Mouse (Mus musculus) cerebellum, adult 2 months (tissue): ENCODE measurements around the gene Adamtsl4. TPM values are rescaled to one million over a fixed set of nuclear protein-coding genes. Genes with fewer than 3 reads are reported as not detected.

ENCODE experiments used
- DNase-seq, 2 experiments: peaks; one replicate each; pipeline ENCODE4 v3.0.0; 2021
- H3K27ac ChIP-seq: fragments of 200-500 bp; 2 replicates; pipeline ENCODE4 v1.5.1; 2012; ENCODE audit warnings: low read length, control low read depth, inconsistent platforms; ENCODE audit not compliant: insufficient read depth
- H3K27me3 ChIP-seq: fragments of 200-500 bp; 2 replicates; pipeline ENCODE4 v1.6.1; 2012; ENCODE audit warnings: inconsistent platforms, mild to moderate bottlenecking, low read length, moderate library complexity; ENCODE audit not compliant: control insufficient read depth, insufficient read depth
- H3K4me1 ChIP-seq: fragments of 200-500 bp; 2 replicates; pipeline ENCODE4 v1.6.1; 2011; ENCODE audit warnings: low read length; ENCODE audit not compliant: control insufficient read depth, insufficient read depth
- H3K4me3 ChIP-seq: fragments of 200-500 bp; replicated peaks from 2 replicates; pipeline ENCODE3; 2011; ENCODE audit warnings: mild to moderate bottlenecking, low read depth, low read length, control low read depth; ENCODE audit not compliant: insufficient read depth
- CTCF ChIP-seq: fragments of 200-500 bp; IDR thresholded peaks from 2 replicates; pipeline ENCODE4 v1.5.1; 2011; ENCODE audit warnings: low read depth, mild to moderate bottlenecking, control low read depth, low read length, moderate library complexity, borderline replicate concordance; ENCODE audit not compliant: insufficient read depth
- POLR2A ChIP-seq: fragments of 200-500 bp; IDR thresholded peaks from 2 replicates; pipeline ENCODE4 v1.6.1; 2011; ENCODE audit warnings: low read length, control low read depth, borderline replicate concordance; ENCODE audit not compliant: insufficient read depth
- WGBS: fragments of 180-500 bp; shearing (Covaris S2); methylation state at CpG from one replicate; pipeline ENCODE4 v1.1.7; 2018; 5-methylcytosine and 5-hydroxymethylcytosine counted together
- polyA plus RNA-seq: library from polyadenylated mRNA; depleted of rRNA; stranded (reverse); fragments of >200 nt; gene quantifications from 2 replicates; pipeline ENCODE4 v1.2.3, GENCODE M21; 2012

The Adamtsl4 gene
- polyA plus RNA-seq, 1 experiment = 15.9 TPM

DNA sequence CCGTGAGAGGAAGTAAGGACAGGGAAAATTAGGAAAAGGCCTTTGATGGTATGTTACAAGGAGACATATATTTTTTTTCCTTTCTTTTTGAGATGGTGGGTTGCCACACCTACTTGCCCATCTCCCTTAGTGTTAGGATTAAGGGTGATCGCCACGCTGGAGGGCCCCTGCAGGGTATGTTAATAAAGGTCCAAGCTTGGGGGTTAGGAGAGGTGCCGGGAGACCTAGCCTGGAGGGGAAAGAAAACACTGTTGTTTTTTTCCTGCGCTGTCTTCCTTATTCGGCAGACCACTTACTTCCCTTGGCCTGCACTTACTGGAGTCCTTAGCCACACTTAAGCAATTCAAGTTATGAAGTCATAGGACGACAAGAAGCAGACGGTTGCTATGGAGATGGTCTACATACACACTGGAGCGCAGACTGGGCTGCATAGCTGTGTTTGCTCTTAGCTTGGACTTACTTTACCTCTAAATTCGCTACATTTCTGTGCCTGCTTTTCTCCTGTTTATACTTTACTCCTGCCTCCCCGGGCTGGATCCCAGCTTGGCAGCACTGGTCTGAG lies 34.2 kb downstream of the Adamtsl4 start:
- TF ChIP-seq POLR2A (no peak), CTCF (no peak)
- 39% methylated on average over 11 of the region's 11 CpGs for WGBS

GRCm38 (mm10) chr3:95652871-95653270 lies 34.8 kb downstream of the Adamtsl4 start:
- Histone ChIP-seq H3K27me3 (no peaks in the 10 kb centered on the region), H3K4me3 (no peak overlapping the region), H3K4me1 (no peaks in the 10 kb centered on the region), H3K27ac (no peak overlapping the region)
- WGBS = 45% methylated on average over 6 of the region's 6 CpGs
- no peak for TF ChIP-seq POLR2A
- TF ChIP-seq CTCF = no peak
- no peak for DNase-seq

More for the DNA sequence above, 34.2 kb downstream of the Adamtsl4 start:
- H3K27me3 ChIP-seq = no peaks in the 10 kb centered on the region
- DNase-seq = no peak
- no peak overlapping the region for H3K4me3 ChIP-seq
- H3K27ac ChIP-seq = no peak overlapping the region
- no peaks in the 10 kb centered on the region for H3K4me1 ChIP-seq

GRCm38 (mm10) chr3:95652204-95652811 lies 35.4 kb downstream of the Adamtsl4 start:
- WGBS = 64% methylated on average over 7 of the region's 7 CpGs
- TF ChIP-seq CTCF = no peak
- TF ChIP-seq POLR2A = no peak
- H3K4me3 ChIP-seq = no peak overlapping the region
- H3K27ac ChIP-seq = no peak overlapping the region
- no peaks in the 10 kb centered on the region for H3K27me3 ChIP-seq
- no peak for DNase-seq
- no peaks in the 10 kb centered on the region for H3K4me1 ChIP-seq

GRCm38 (mm10) chr3:95651391-95652203 lies 36.1 kb downstream of the Adamtsl4 start:
- H3K4me3 ChIP-seq = no peak overlapping the region
- WGBS = 89% methylated on average over 16 of the region's 16 CpGs
- no peak for TF ChIP-seq CTCF
- TF ChIP-seq POLR2A = no peak
- H3K27ac ChIP-seq = no peak overlapping the region
- H3K27me3 ChIP-seq = no peaks in the 10 kb centered on the region
- no peak for DNase-seq
- no peaks in the 10 kb centered on the region for H3K4me1 ChIP-seq

GRCm38 (mm10) chr3:95651033-95651373 lies 36.7 kb downstream of the Adamtsl4 start:
- no peak for DNase-seq
- H3K27ac ChIP-seq = no peak overlapping the region

DNA sequence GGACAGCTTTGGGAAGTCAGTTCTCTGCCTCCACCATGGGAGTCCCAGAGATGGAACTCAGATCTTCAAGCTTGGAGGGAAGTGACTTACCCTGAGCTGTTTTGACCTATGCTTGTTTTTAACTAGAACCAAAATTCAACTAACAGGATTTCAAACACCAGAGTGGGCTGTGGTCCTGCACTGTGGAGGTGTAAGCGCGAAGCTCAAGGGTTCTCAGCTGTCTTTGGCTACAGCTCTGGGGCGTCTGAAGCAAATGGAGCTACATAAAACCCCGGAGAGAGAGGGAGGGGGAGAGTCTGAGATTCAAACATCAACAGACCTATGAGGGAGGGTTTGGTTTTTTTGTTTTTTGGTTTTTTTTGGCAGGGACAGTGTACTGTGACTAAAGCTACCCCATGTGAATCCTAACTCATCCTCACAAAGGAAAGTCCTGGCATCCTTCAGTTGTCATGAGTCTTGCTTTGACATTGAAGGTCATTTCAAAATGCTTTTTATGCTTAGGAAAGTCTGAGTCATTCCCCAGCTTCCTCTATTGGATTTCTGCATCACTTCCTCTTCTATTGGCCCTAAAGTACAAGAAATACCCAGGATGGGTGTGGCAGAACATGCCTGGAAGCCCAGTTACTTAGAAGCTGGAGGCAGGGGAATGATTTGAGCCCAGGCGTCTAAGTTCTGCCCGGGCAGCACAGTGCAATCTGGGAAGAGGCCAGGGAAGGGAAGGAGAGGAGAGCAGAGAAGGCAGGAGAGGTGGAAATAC lies 37.3 kb downstream of the Adamtsl4 start:
- WGBS = 63% methylated on average over 6 of the region's 6 CpGs

More at GRCm38 (mm10) chr3:95651033-95651373, 36.7 kb downstream of the Adamtsl4 start:
- Histone ChIP-seq H3K4me3 (no peak overlapping the region), H3K27me3 (no peaks in the 10 kb centered on the region), H3K4me1 (no peaks in the 10 kb centered on the region)
- 88% methylated on average over 3 of the region's 3 CpGs for WGBS
- TF ChIP-seq POLR2A (no peak), CTCF (no peak)

GRCm38 (mm10) chr3:95648016-95648415 lies 39.7 kb downstream of the Adamtsl4 start:
- Histone ChIP-seq H3K4me3 (no peak overlapping the region), H3K27ac (no peak overlapping the region), H3K27me3 (no peaks in the 10 kb centered on the region), H3K4me1 (no peaks in the 10 kb centered on the region)
- no peak for DNase-seq
- WGBS = 90% methylated on average over 5 of the region's 5 CpGs
- TF ChIP-seq CTCF (no peak), POLR2A (no peak)

More for the DNA sequence above, 37.3 kb downstream of the Adamtsl4 start:
- Histone ChIP-seq H3K27ac (peak overlapping the region; percentile 52; the same call in 1 of the 2 replicates), H3K27me3 (no peaks in the 10 kb centered on the region), H3K4me3 (no peak overlapping the region), H3K4me1 (no peaks in the 10 kb centered on the region)
- no peak for TF ChIP-seq POLR2A
- no peak for TF ChIP-seq CTCF
- DNase-seq = no peak
